Mouse (Mus musculus): ENCODE data around the gene Olfr323.

DNA sequence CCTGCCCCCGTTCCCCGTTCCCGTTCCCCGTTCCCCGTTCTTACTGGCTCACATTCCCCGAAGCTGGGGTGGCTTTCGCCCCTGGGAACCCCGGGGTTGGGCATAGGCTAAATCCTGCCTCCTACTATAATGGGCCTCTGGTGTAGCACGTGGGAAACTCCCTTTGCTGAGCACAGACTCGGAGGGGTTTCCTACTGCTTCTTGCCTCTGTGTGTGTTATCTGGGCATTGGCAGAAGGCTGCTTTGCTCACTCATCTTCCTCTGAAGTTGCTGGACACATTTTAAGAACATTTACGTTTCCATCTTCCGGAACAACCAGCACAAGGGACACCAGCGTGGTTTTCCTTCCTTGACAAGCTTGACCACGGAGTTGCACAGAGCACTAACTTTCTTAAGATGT, 10.8 kb upstream of the Olfr323 start:
- TF ChIP-seq EP300 (IDR thresholded peaks at IDR 0.05; ENCODE audit: low read depth) (peak; percentile 35; the same call in 1 of the 2 replicates), CTCF (IDR thresholded peaks at IDR 0.05; ENCODE audit: low read depth) (no peak)

Measured in liver, postnatal 0 days (tissue).